Mouse (Mus musculus) CH12.LX (cell line): Measurements from ENCODE around the gene Gpsm1. TPM values are rescaled to one million over a fixed set of nuclear protein-coding genes. Genes with fewer than 3 reads are reported as not detected.

ENCODE experiments used
- DNase-seq: peaks from one replicate; pipeline ENCODE4 v3.0.0-alpha.2; 2013; ENCODE audit errors: extremely low read depth
- H3K27ac ChIP-seq: 2 replicates; pipeline ENCODE4 v1.5.1; 2012; ENCODE audit warnings: low read depth, mild to moderate bottlenecking, control low read depth, moderate library complexity; ENCODE audit not compliant: insufficient read depth
- H3K27me3 ChIP-seq: replicated peaks from 2 replicates; pipeline ENCODE3; 2012; ENCODE audit warnings: inconsistent platforms
- H3K36me3 ChIP-seq, 2 experiments: replicated peaks in 1 of 2; 2 replicates each; pipeline versions ENCODE3 to v1.6.1; 2012; ENCODE audit warnings: inconsistent platforms in 1 of 2, low read length in 1 of 2, mild to moderate bottlenecking in 1 of 2, mixed read lengths in 1 of 2, moderate library complexity in 1 of 2; ENCODE audit not compliant: control insufficient read depth in 1 of 2, insufficient read depth in 1 of 2
- H3K4me1 ChIP-seq, 2 experiments: 2 replicates each; pipeline ENCODE4 v1.6.1; 2012; ENCODE audit warnings: inconsistent platforms in 1 of 2, moderate library complexity in 1 of 2; ENCODE audit not compliant: insufficient read depth in 2 of 2, control insufficient read depth in 1 of 2
- H3K4me2 ChIP-seq: 2 replicates; pipeline ENCODE4 v1.6.1; 2012; ENCODE audit warnings: low read depth, mild to moderate bottlenecking, control low read depth; ENCODE audit not compliant: poor library complexity, insufficient read depth, severe bottlenecking
- H3K4me3 ChIP-seq, 3 experiments: fragments of 150-350 bp in 1 of 3; sonication (generic) in 1 of 3; replicated peaks in 1 of 3; 2 replicates each; pipeline versions ENCODE3 to v1.5.1; 2011 to 2012; ENCODE audit warnings: low read depth in 2 of 3, low read length in 2 of 3, mild to moderate bottlenecking in 2 of 3, moderate library complexity in 2 of 3, control low read depth in 1 of 3, improper control_type of control experiment in 1 of 3, inconsistent platforms in 1 of 3, mixed read lengths in 1 of 3; ENCODE audit not compliant: poor library complexity in 1 of 3
- H3K79me2 ChIP-seq: replicated peaks from 2 replicates; pipeline ENCODE4 v1.6.1; 2012; ENCODE audit warnings: mild to moderate bottlenecking, moderate library complexity; ENCODE audit not compliant: control insufficient read depth, poor library complexity, insufficient read depth, severe bottlenecking; ENCODE audit errors: extremely low read depth
- H3K9ac ChIP-seq: 2 replicates; pipeline ENCODE4 v1.6.1; 2012; ENCODE audit warnings: low read depth, mild to moderate bottlenecking, control low read depth, moderate library complexity; ENCODE audit not compliant: insufficient read depth
- H3K9me3 ChIP-seq: replicated peaks from 2 replicates; pipeline ENCODE3; 2012; ENCODE audit warnings: low read length, inconsistent platforms, mixed read lengths
- BHLHE40 ChIP-seq: IDR thresholded peaks from 2 replicates; pipeline ENCODE4 v1.6.1; 2011; ENCODE audit warnings: mild to moderate bottlenecking, low read depth, low read length, improper control_type of control experiment
- CHD1 ChIP-seq: IDR thresholded peaks from 2 replicates; pipeline ENCODE4 v1.6.1; 2012; ENCODE audit warnings: low read depth, low read length, improper control_type of control experiment, inconsistent platforms
- CTCF ChIP-seq, 2 experiments: IDR thresholded peaks in 1 of 2; conservative IDR thresholded peaks in 1 of 2; 2 replicates each; pipeline ENCODE4 v1.5.1; 2011 to 2012; ENCODE audit warnings: low read depth in 2 of 2, low read length in 2 of 2, improper control_type of control experiment in 1 of 2, inconsistent platforms in 1 of 2, mild to moderate bottlenecking in 1 of 2, moderate library complexity in 1 of 2
- E2F4 ChIP-seq: IDR thresholded peaks from 2 replicates; pipeline ENCODE4 v1.6.1; 2011; ENCODE audit warnings: low read depth, low read length, improper control_type of control experiment; ENCODE audit not compliant: insufficient replicate concordance
- ETS1 ChIP-seq: conservative IDR thresholded peaks from 2 replicates; pipeline ENCODE4 v1.6.1; 2012; ENCODE audit warnings: low read depth, mild to moderate bottlenecking, inconsistent platforms, low read length, improper control_type of control experiment, moderate library complexity
- HCFC1 ChIP-seq: IDR thresholded peaks from 2 replicates; pipeline ENCODE4 v1.6.1; 2012; ENCODE audit warnings: low read depth, mild to moderate bottlenecking, inconsistent platforms, low read length, improper control_type of control experiment
- IRF4 ChIP-seq: IDR thresholded peaks from 2 replicates; pipeline ENCODE4 v1.6.1; 2014; ENCODE audit warnings: low read depth, mild to moderate bottlenecking, inconsistent platforms, low read length, improper control_type of control experiment
- JUN ChIP-seq: IDR thresholded peaks from 2 replicates; pipeline ENCODE4 v1.6.1; 2011; ENCODE audit warnings: low read depth, mild to moderate bottlenecking, low read length, improper control_type of control experiment, moderate library complexity; ENCODE audit not compliant: insufficient read depth
- MAX ChIP-seq: IDR thresholded peaks from 2 replicates; pipeline ENCODE4 v1.6.1; 2011; ENCODE audit warnings: low read length, improper control_type of control experiment
- MAZ ChIP-seq: IDR thresholded peaks from 2 replicates; pipeline ENCODE4 v1.6.1; 2012; ENCODE audit warnings: low read depth, mild to moderate bottlenecking, inconsistent platforms, low read length, improper control_type of control experiment, moderate library complexity
- MEF2A ChIP-seq: IDR thresholded peaks from 2 replicates; pipeline ENCODE4 v1.6.1; 2014; ENCODE audit warnings: low read depth, mild to moderate bottlenecking, inconsistent platforms, low read length, improper control_type of control experiment, borderline replicate concordance
- MXI1 ChIP-seq: IDR thresholded peaks from 2 replicates; pipeline ENCODE4 v1.6.1; 2011; ENCODE audit warnings: mild to moderate bottlenecking, low read depth, low read length, improper control_type of control experiment
- NELFE ChIP-seq: IDR thresholded peaks from 2 replicates; pipeline ENCODE4 v1.6.1; 2011; ENCODE audit warnings: low read depth, low read length, improper control_type of control experiment
- NRF1 ChIP-seq: IDR thresholded peaks from 2 replicates; pipeline ENCODE4 v1.6.1; 2014; ENCODE audit warnings: low read depth, mild to moderate bottlenecking, inconsistent platforms, low read length, improper control_type of control experiment, moderate library complexity
- PAX5 ChIP-seq: IDR thresholded peaks from 2 replicates; pipeline ENCODE4 v1.6.1; 2012; ENCODE audit warnings: low read length, inconsistent platforms, mixed read lengths
- POLR2AphosphoS2 ChIP-seq: IDR thresholded peaks from 2 replicates; pipeline ENCODE4 v1.6.1; 2011; ENCODE audit warnings: low read depth, low read length, improper control_type of control experiment
- RAD21 ChIP-seq: IDR thresholded peaks from 2 replicates; pipeline ENCODE4 v1.6.1; 2011; ENCODE audit warnings: low read depth, mild to moderate bottlenecking, low read length, improper control_type of control experiment, moderate library complexity
- SIN3A ChIP-seq: IDR thresholded peaks from 2 replicates; pipeline ENCODE4 v1.6.1; 2012; ENCODE audit warnings: low read length, improper control_type of control experiment, inconsistent platforms
- USF1 ChIP-seq: IDR thresholded peaks from 2 replicates; pipeline ENCODE4 v1.6.1; 2014; ENCODE audit warnings: low read depth, mild to moderate bottlenecking, inconsistent platforms, low read length, improper control_type of control experiment
- ZC3H11A ChIP-seq: IDR thresholded peaks from 2 replicates; pipeline ENCODE4 v1.6.1; 2012; ENCODE audit warnings: low read depth, mild to moderate bottlenecking, inconsistent platforms, low read length, improper control_type of control experiment
- ZKSCAN1 ChIP-seq: IDR thresholded peaks from 2 replicates; pipeline ENCODE4 v1.6.1; 2012; ENCODE audit warnings: low read depth, inconsistent platforms, low read length, improper control_type of control experiment, borderline replicate concordance
- ZMIZ1 ChIP-seq: IDR thresholded peaks from 2 replicates; pipeline ENCODE4 v1.6.1; 2012; ENCODE audit warnings: low read depth, mild to moderate bottlenecking, inconsistent platforms, low read length, improper control_type of control experiment
- ZNF384 ChIP-seq: IDR thresholded peaks from 2 replicates; pipeline ENCODE4 v1.6.1; 2012; ENCODE audit warnings: low read depth, low read length, improper control_type of control experiment, inconsistent platforms
- dilution Hi-C: fragments of 300-500 bp; cut with MboI; formaldehyde crosslinking; loops from 2 replicates; pipeline ENCODE4 v1.14.3; 2020; ENCODE audit warnings: low sequenced_read_pairs; ENCODE audit not compliant: extremely low pct_unique_long_range_greater_than_20kb, extremely low pct_ligation_motif_present
- in situ Hi-C: fragments of 300-500 bp; cut with MboI; formaldehyde crosslinking; loops from 3 replicates; pipeline ENCODE4 v1.14.3; 2019; ENCODE audit warnings: low sequenced_read_pairs, low pct_ligation_motif_present, low pct_unique_long_range_greater_than_20kb, mixed read lengths
- polyA plus RNA-seq: library from polyadenylated mRNA; unstranded; fragments of >175 nt; gene quantifications from 2 replicates; pipeline ENCODE4 v1.2.1, GENCODE M21; 2012; ENCODE audit warnings: low read depth; ENCODE audit not compliant: insufficient read length
- total RNA-seq, 2 experiments: library from RNA; depleted of rRNA; stranded (reverse); fragments of 300-350 nt in 1 of 2; fragments of >200 nt in 1 of 2; gene quantifications; 2 replicates each; pipeline ENCODE4 v1.2.3; 2012 to 2014

Gpsm1 gene
- total and polyA plus RNA-seq, 3 experiments: 3.2 to 8.1 (median 3.6) TPM

GRCm38 (mm10) chr2:26342044-26342443 lies 26.7 kb downstream of the Gpsm1 start:
- no peak for TF ChIP-seq BHLHE40
- TF ChIP-seq RAD21: no peak
- no peak for TF ChIP-seq PAX5
- no peak for TF ChIP-seq MEF2A
- Histone ChIP-seq H3K27me3 (no peaks in the 10 kb centered on the region), H3K9ac (no peak overlapping the region), H3K36me3 (peaks cover 0 to 13% of the 10 kb centered on the region in 2 experiments), H3K4me3 (no peak overlapping the region), H3K4me2 (no peak overlapping the region), H3K27ac (no peak overlapping the region), H3K4me1 (peaks cover 8 to 48% of the 10 kb centered on the region in 2 experiments; a peak in 3 of 4 replicates), H3K79me2 (no peaks in the 10 kb centered on the region), H3K9me3 (no peaks in the 10 kb centered on the region)
- DNase-seq: no peak
- in situ Hi-C loops: no loop called here
- dilution Hi-C loops: no loop called here

GRCm38 (mm10) chr2:26342609-26343490 lies 27.5 kb downstream of the Gpsm1 start:
- H3K4me1 ChIP-seq: peaks cover 8 to 48% of the 10 kb centered on the region in 2 experiments; a peak in 3 of 4 replicates
- no peaks in the 10 kb centered on the region for H3K79me2 ChIP-seq
- TF ChIP-seq SIN3A: no peak
- no peak for TF ChIP-seq USF1
- TF ChIP-seq CHD1: no peak
- no peak for TF ChIP-seq CTCF (conservative IDR thresholded peaks at IDR 0.05 in 1 of 2, IDR thresholded peaks at IDR 0.05 in 1 of 2; ENCODE audit: low read depth in 2 of 2, low read length in 2 of 2)
- no peak for TF ChIP-seq HCFC1
- no peak for TF ChIP-seq NRF1
- TF ChIP-seq JUN: no peak
- TF ChIP-seq MAX: no peak
- TF ChIP-seq MAZ: no peak
- TF ChIP-seq E2F4: no peak
- no peak for TF ChIP-seq ZNF384
- no peak for TF ChIP-seq MXI1
- TF ChIP-seq IRF4: no peak
- TF ChIP-seq ZKSCAN1: no peak
- no peak for TF ChIP-seq ZC3H11A
- TF ChIP-seq NELFE: no peak
- TF ChIP-seq POLR2AphosphoS2: no peak
- no peak for TF ChIP-seq ETS1
- TF ChIP-seq ZMIZ1: no peak
- H3K4me3 ChIP-seq: no peak overlapping the region
- H3K9me3 ChIP-seq: no peaks in the 10 kb centered on the region
- in situ Hi-C loops: no loop called here
- dilution Hi-C loops: no loop called here
- DNase-seq: no peak
- no peak overlapping the region for H3K4me2 ChIP-seq
- peaks cover 0 to 20% of the 10 kb centered on the region in 2 experiments for H3K36me3 ChIP-seq
- H3K9ac ChIP-seq: no peak overlapping the region
- H3K27me3 ChIP-seq: no peaks in the 10 kb centered on the region
- H3K27ac ChIP-seq: no peak overlapping the region
